Mouse (Mus musculus): ENCODE results near the gene Myg1. TPM values are rescaled to one million over a fixed set of nuclear protein-coding genes. Genes with fewer than 3 reads are reported as not detected.

The Myg1 gene
- polyA plus RNA-seq (2016; fragmentation: Nextera tagmentation; extraction: Ambion mirVana): 125 and 134 TPM in 2 replicates

GRCm38 (mm10) chr15:102331610-102332015 is at the start of gene Myg1:
Myg1 (plus strand) TSS chr15:102331709.
- peak; percentile 87 for DNase-seq (ENCODE audit: low spot score)
- under 1% methylated on average over 30 of the region's 30 CpGs for WGBS
- H3K27me3 ChIP-seq (ENCODE audit: low read depth, poor library complexity, severe bottlenecking): no peaks in the 10 kb centered on the region
- H3K9me3 ChIP-seq (replicated peaks): no peaks in the 10 kb centered on the region
- H3K4me3 ChIP-seq: peak within 1 kb of the TSS; percentile 91
- peaks cover 82% of the 10 kb centered on the region for H3K36me3 ChIP-seq
- H3K4me1 ChIP-seq: peaks cover 32% of the 10 kb centered on the region
- peak within 1 kb of the TSS; percentile 86 for H3K27ac ChIP-seq (replicated peaks)

GRCm38 (mm10) chr15:102282463-102283292 is 48.8 kb upstream of the Myg1 start:
- WGBS: 86% methylated on average over 8 of the region's 8 CpGs
- Histone ChIP-seq H3K36me3 (peaks cover 27% of the 10 kb centered on the region), H3K4me1 (peaks cover 24% of the 10 kb centered on the region), H3K27ac (replicated peaks) (no peak overlapping the region), H3K27me3 (ENCODE audit: low read depth, poor library complexity, severe bottlenecking) (no peaks in the 10 kb centered on the region), H3K4me3 (no peak overlapping the region), H3K9me3 (replicated peaks) (no peaks in the 10 kb centered on the region)
- DNase-seq (ENCODE audit: low spot score): no peak

GRCm38 (mm10) chr15:102283648-102284047 is 47.9 kb upstream of the Myg1 start:
- Histone ChIP-seq H3K36me3 (peaks cover 27% of the 10 kb centered on the region), H3K4me1 (peaks cover 21% of the 10 kb centered on the region), H3K4me3 (no peak overlapping the region), H3K27ac (replicated peaks) (no peak overlapping the region), H3K9me3 (replicated peaks) (no peaks in the 10 kb centered on the region), H3K27me3 (ENCODE audit: low read depth, poor library complexity, severe bottlenecking) (no peaks in the 10 kb centered on the region)
- WGBS: 81% methylated on average over 3 of the region's 3 CpGs
- DNase-seq (ENCODE audit: low spot score): no peak

GRCm38 (mm10) chr15:102287395-102287794 is 44.1 kb upstream of the Myg1 start:
- no peak overlapping the region for H3K27ac ChIP-seq (replicated peaks)
- no peak overlapping the region for H3K4me3 ChIP-seq
- DNase-seq (ENCODE audit: low spot score): no peak
- no peaks in the 10 kb centered on the region for H3K27me3 ChIP-seq (ENCODE audit: low read depth, poor library complexity, severe bottlenecking)
- H3K9me3 ChIP-seq (replicated peaks): no peaks in the 10 kb centered on the region
- no peaks in the 10 kb centered on the region for H3K4me1 ChIP-seq
- peaks cover 5% of the 10 kb centered on the region for H3K36me3 ChIP-seq

- Histone ChIP-seq H3K27me3 (ENCODE audit: low read depth, poor library complexity, severe bottlenecking) (no peaks in the 10 kb centered on the region), H3K4me3 (peak within 1 kb of the TSS; percentile 81), H3K36me3 (peaks cover 32% of the 10 kb centered on the region), H3K9me3 (replicated peaks) (no peaks in the 10 kb centered on the region), H3K4me1 (peaks cover 13% of the 10 kb centered on the region), H3K27ac (replicated peaks) (peak within 1 kb of the TSS; percentile 86)
- 7% methylated on average over 25 of the region's 25 CpGs for WGBS
- peak; percentile 97 for DNase-seq (ENCODE audit: low spot score)
Observed at GRCm38 (mm10) chr15:102295633-102296367, 35.7 kb upstream of the Myg1 start, which contains the start of gene Espl1. Espl1 (plus strand) TSS chr15:102296266.

- Histone ChIP-seq H3K9me3 (replicated peaks) (no peaks in the 10 kb centered on the region), H3K36me3 (peaks cover 39% of the 10 kb centered on the region), H3K27me3 (ENCODE audit: low read depth, poor library complexity, severe bottlenecking) (no peaks in the 10 kb centered on the region), H3K4me1 (peaks cover 13% of the 10 kb centered on the region), H3K27ac (replicated peaks) (peak overlapping the region; percentile 86), H3K4me3 (peak overlapping the region; percentile 81)
- 5% methylated on average over 24 of the region's 24 CpGs for WGBS
- no peak for DNase-seq (ENCODE audit: low spot score)
Observed at GRCm38 (mm10) chr15:102296368-102297006, 35.0 kb upstream of the Myg1 start.

GRCm38 (mm10) chr15:102302542-102302941 is 29.0 kb upstream of the Myg1 start:
- WGBS: 93% methylated on average over 6 of the region's 6 CpGs
- H3K36me3 ChIP-seq: peaks cover 96% of the 10 kb centered on the region

GRCm38 (mm10) chr15:102308717-102309116 is 22.8 kb upstream of the Myg1 start:
- no peak for DNase-seq (ENCODE audit: low spot score)
- no peaks in the 10 kb centered on the region for H3K27me3 ChIP-seq (ENCODE audit: low read depth, poor library complexity, severe bottlenecking)
- H3K9me3 ChIP-seq (replicated peaks): no peaks in the 10 kb centered on the region
- H3K4me3 ChIP-seq: no peak overlapping the region
- H3K4me1 ChIP-seq: no peaks in the 10 kb centered on the region
- H3K36me3 ChIP-seq: peaks cover 96% of the 10 kb centered on the region
- WGBS: 90% methylated on average over 9 of the region's 9 CpGs
- no peak overlapping the region for H3K27ac ChIP-seq (replicated peaks)

More at GRCm38 (mm10) chr15:102302542-102302941, 29.0 kb upstream of the Myg1 start:
- H3K27me3 ChIP-seq (ENCODE audit: low read depth, poor library complexity, severe bottlenecking): no peaks in the 10 kb centered on the region
- H3K27ac ChIP-seq (replicated peaks): no peak overlapping the region
- no peak overlapping the region for H3K4me3 ChIP-seq
- H3K9me3 ChIP-seq (replicated peaks): no peaks in the 10 kb centered on the region
- no peak for DNase-seq (ENCODE audit: low spot score)
- H3K4me1 ChIP-seq: no peaks in the 10 kb centered on the region

- no peak for DNase-seq (ENCODE audit: low spot score)
- H3K9me3 ChIP-seq (replicated peaks): no peaks in the 10 kb centered on the region
- H3K4me1 ChIP-seq: no peaks in the 10 kb centered on the region
- no peaks in the 10 kb centered on the region for H3K27me3 ChIP-seq (ENCODE audit: low read depth, poor library complexity, severe bottlenecking)
- H3K36me3 ChIP-seq: peaks cover 96% of the 10 kb centered on the region
- WGBS: 91% methylated on average over 10 of the region's 10 CpGs
- H3K27ac ChIP-seq (replicated peaks): no peak overlapping the region
- no peak overlapping the region for H3K4me3 ChIP-seq
Observed at GRCm38 (mm10) chr15:102310074-102310845, 21.2 kb upstream of the Myg1 start.

GRCm38 (mm10) chr15:102311489-102311888 is 20.0 kb upstream of the Myg1 start:
- Histone ChIP-seq H3K36me3 (peaks cover 96% of the 10 kb centered on the region), H3K27me3 (ENCODE audit: low read depth, poor library complexity, severe bottlenecking) (no peaks in the 10 kb centered on the region), H3K9me3 (replicated peaks) (no peaks in the 10 kb centered on the region), H3K4me1 (no peaks in the 10 kb centered on the region), H3K4me3 (no peak overlapping the region), H3K27ac (replicated peaks) (no peak overlapping the region)
- DNase-seq (ENCODE audit: low spot score): no peak

GRCm38 (mm10) chr15:102315292-102315691 is 16.2 kb upstream of the Myg1 start:
- peaks cover 96% of the 10 kb centered on the region for H3K36me3 ChIP-seq
- 96% methylated on average over 8 of the region's 8 CpGs for WGBS

GRCm38 (mm10) chr15:102316263-102316662 is 15.2 kb upstream of the Myg1 start:
- Histone ChIP-seq H3K27ac (replicated peaks) (no peak overlapping the region), H3K36me3 (peaks cover 98% of the 10 kb centered on the region), H3K4me3 (no peak overlapping the region), H3K4me1 (no peaks in the 10 kb centered on the region), H3K27me3 (ENCODE audit: low read depth, poor library complexity, severe bottlenecking) (no peaks in the 10 kb centered on the region), H3K9me3 (replicated peaks) (no peaks in the 10 kb centered on the region)
- WGBS: 89% methylated on average over 6 of the region's 6 CpGs
- DNase-seq (ENCODE audit: low spot score): peak; percentile 42

More at GRCm38 (mm10) chr15:102315292-102315691, 16.2 kb upstream of the Myg1 start:
- H3K27ac ChIP-seq (replicated peaks): no peak overlapping the region
- H3K27me3 ChIP-seq (ENCODE audit: low read depth, poor library complexity, severe bottlenecking): no peaks in the 10 kb centered on the region
- H3K9me3 ChIP-seq (replicated peaks): no peaks in the 10 kb centered on the region
- no peak overlapping the region for H3K4me3 ChIP-seq
- no peak for DNase-seq (ENCODE audit: low spot score)
- no peaks in the 10 kb centered on the region for H3K4me1 ChIP-seq
